Mouse (Mus musculus) kidney, embryonic 16.5 days (tissue): ENCODE measurements at regions not wholly inside any gene's neighbourhood (a gene's known extent, or its start where the extent isn't known, plus 50 kb on each side); places are given as distances from the start of the nearest gene placed in this dataset.

Experiments
- ATAC-seq: fragments of 200-750 bp; cut with Nextera tagmentation; 2 replicates; pipeline ENCODE4 v1.8.0; 2017; ENCODE audit warnings: moderate TSS enrichment; ENCODE audit not compliant: low FRiP score, low TSS enrichment
- H3K27ac ChIP-seq: fragments of 300-500 bp; sonication (generic); 2 replicates; pipeline ENCODE4 v1.5.1; 2014; ENCODE audit warnings: low read length
- H3K27me3 ChIP-seq: fragments of 300-500 bp; sonication (generic); 2 replicates; pipeline ENCODE4 v1.6.1; 2014; ENCODE audit warnings: low read length, control low read depth, mixed read lengths; ENCODE audit not compliant: insufficient read depth
- H3K36me3 ChIP-seq: fragments of 300-500 bp; sonication (generic); 2 replicates; pipeline ENCODE4 v1.6.1; 2014; ENCODE audit warnings: low read length, control low read depth, mixed read lengths; ENCODE audit not compliant: insufficient read depth
- H3K4me1 ChIP-seq: fragments of 300-500 bp; sonication (generic); 2 replicates; pipeline ENCODE4 v1.6.1; 2014; ENCODE audit warnings: low read length, control low read depth, mixed read lengths; ENCODE audit not compliant: insufficient read depth
- H3K4me2 ChIP-seq: fragments of 300-500 bp; sonication (generic); replicated peaks from 2 replicates; pipeline ENCODE4 v1.6.1; 2014; ENCODE audit warnings: low read depth, low read length
- H3K4me3 ChIP-seq: fragments of 300-500 bp; sonication (generic); 2 replicates; pipeline ENCODE4 v1.5.1; 2014; ENCODE audit warnings: mild to moderate bottlenecking, low read length
- H3K9ac ChIP-seq: fragments of 300-500 bp; sonication (generic); replicated peaks from 2 replicates; pipeline ENCODE4 v1.6.1; 2014; ENCODE audit warnings: low read length
- H3K9me3 ChIP-seq: fragments of 300-500 bp; sonication (generic); 2 replicates; pipeline ENCODE4 v1.6.1; 2016; ENCODE audit warnings: low read length, control low read depth
- WGBS: fragments of 180-500 bp; shearing (Covaris S2); extraction: QIAGEN DNeasy Blood & Tissue Kit; methylation state at CpG from one replicate; pipeline ENCODE4 v1.1.7; 2014; 5-methylcytosine and 5-hydroxymethylcytosine counted together

DNA sequence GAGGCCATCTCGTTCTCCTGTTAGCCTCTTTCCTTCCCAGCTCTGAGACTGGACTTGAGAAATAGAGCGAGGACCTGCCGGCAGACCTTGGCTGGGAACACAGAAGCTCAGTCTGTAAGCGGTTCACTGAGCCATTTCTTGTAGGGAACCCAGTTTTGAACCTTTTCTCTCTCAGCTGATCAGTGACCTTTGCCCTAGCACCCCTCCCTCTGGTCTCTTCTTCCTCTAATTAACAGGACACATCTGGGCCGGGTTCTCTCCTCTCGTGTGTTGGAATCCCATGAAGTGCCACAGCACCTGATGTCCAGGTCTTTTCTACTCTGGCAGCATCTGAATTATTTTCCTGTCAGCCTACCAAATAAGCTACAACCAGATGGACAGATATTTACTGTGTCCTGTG lies 158.5 kb downstream of the Fam43a start:
- no peaks in the 10 kb centered on the region for H3K36me3 ChIP-seq
- H3K4me2 ChIP-seq, result no peak overlapping the region
- no peaks in the 10 kb centered on the region for H3K27me3 ChIP-seq
- no peak overlapping the region for H3K9ac ChIP-seq
- no peak overlapping the region for H3K27ac ChIP-seq
- 82% methylated on average over 6 of the region's 6 CpGs for WGBS
- no peaks in the 10 kb centered on the region for H3K9me3 ChIP-seq
- no peak for ATAC-seq
- no peaks in the 10 kb centered on the region for H3K4me1 ChIP-seq
- H3K4me3 ChIP-seq, result no peak overlapping the region

DNA sequence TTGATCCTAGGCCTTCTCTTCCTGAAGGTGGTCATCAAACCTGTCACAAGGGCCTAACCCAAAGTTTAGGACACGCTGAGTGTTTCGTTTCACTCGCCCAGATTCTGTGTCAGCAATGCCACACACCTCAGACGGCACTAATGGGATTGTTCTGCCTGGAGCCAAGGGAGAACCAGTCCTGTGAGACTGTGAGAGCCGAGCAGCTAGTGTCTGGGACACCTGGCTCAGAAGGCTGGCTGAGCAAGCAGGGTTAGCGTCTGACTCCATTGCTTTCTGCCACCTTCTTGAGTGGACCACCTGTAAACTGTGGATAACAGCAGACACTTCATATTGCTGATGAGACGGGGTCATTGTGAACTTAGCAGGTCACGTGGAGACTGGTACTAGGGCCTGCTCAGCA lies 160.0 kb downstream of the Fam43a start:
- Histone ChIP-seq H3K9me3 (no peaks in the 10 kb centered on the region), H3K4me3 (no peak overlapping the region), H3K4me1 (peaks cover 6% of the 10 kb centered on the region; the same call in 1 of the 2 replicates), H3K4me2 (no peak overlapping the region), H3K9ac (no peak overlapping the region), H3K27ac (no peak overlapping the region), H3K36me3 (no peaks in the 10 kb centered on the region), H3K27me3 (no peaks in the 10 kb centered on the region)
- no peak for ATAC-seq
- WGBS, result 77% methylated on average over 8 of the region's 8 CpGs

DNA sequence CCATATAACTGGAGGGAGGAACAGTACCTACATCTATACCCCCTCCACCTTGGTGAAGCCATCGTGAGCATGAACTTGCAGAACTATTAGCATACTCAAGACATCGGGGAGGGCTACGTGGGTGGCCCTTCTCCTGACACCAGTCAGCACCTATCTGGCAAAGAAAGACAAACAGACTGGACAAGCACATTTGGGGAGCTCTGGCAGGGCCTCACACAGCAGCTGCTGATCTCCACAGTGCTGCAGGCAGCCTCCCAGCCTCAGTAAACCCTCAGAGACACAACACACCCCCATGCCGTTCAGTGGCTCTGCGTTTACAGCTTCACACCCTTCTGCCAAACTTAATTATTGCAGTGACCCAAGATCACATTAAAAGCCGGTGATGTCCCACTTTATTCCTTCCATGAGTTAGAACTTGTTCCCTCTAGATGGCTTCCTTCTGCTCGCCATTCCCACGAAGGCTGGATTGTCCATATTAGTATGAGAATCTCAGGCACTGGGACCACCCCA lies 161.7 kb downstream of the Fam43a start:
- no peak overlapping the region for H3K9ac ChIP-seq
- H3K4me1 ChIP-seq, result peaks cover 6% of the 10 kb centered on the region; the same call in 1 of the 2 replicates
- no peaks in the 10 kb centered on the region for H3K27me3 ChIP-seq
- no peaks in the 10 kb centered on the region for H3K9me3 ChIP-seq
- H3K36me3 ChIP-seq, result no peaks in the 10 kb centered on the region
- no peak overlapping the region for H3K27ac ChIP-seq
- ATAC-seq, result no peak
- 32% methylated on average over 8 of the region's 8 CpGs for WGBS
- no peak overlapping the region for H3K4me3 ChIP-seq
- no peak overlapping the region for H3K4me2 ChIP-seq

DNA sequence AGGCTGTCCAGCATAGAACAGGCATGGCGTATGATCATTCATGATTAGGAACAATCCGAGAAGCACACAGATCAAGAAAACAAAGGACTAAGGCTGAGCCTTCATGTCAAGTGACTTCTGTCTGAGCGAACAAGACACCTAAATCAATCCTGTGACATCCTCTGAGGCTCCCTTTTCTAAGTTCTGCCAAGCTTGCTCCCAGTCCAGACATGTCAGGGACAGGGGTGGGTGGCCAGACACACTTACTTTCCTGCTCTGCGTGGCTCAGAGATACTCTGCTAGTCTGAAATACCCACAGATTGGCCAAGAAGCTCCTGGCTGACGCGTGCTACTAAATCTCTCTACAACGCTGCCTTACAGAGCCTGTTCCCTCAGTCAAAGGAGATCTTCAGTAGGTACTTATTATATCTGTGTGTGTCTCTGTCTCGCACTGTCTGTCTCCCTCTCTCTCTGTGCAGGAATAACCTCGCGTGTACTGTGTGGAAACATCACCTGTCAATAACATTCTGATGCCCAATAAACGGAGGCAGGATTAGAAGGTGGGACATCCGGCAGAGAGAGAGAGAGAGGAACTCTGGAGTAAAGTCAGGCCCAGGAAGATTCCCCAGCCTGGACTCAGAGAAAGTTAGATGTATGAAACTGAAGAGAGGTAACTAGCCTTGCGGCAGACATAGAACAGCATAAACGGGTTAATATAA lies 163.5 kb downstream of the Fam43a start:
- 71% methylated on average over 14 of the region's 14 CpGs for WGBS
- H3K27ac ChIP-seq, result no peak overlapping the region
- no peak overlapping the region for H3K9ac ChIP-seq

DNA sequence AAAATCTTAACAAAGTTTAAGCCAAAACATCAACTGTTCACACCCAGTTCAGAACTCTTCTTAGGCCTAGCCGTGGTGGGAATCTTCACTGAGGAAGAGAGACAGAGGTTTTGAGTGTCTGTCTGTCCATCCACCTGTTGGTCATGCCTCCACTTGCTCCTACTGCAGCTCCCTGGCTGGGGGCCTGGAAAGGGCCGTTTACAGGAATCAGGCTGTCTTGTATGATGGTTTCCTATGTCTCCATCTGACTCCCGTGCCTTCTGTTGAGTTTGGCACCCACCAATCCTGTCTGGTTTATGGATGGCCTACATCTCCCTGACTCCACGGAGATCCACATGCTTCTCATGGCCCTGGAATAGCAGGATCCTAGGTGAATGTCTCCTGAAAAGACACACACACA lies 166.1 kb downstream of the Fam43a start:
- no peak for ATAC-seq
- 82% methylated on average over 4 of the region's 4 CpGs for WGBS
- peaks cover 11% of the 10 kb centered on the region; the same call in 1 of the 2 replicates for H3K4me1 ChIP-seq
- H3K27ac ChIP-seq, result no peak overlapping the region
- no peaks in the 10 kb centered on the region for H3K9me3 ChIP-seq
- no peak overlapping the region for H3K4me3 ChIP-seq
- H3K36me3 ChIP-seq, result no peaks in the 10 kb centered on the region
- no peak overlapping the region for H3K4me2 ChIP-seq
- H3K9ac ChIP-seq, result no peak overlapping the region
- no peaks in the 10 kb centered on the region for H3K27me3 ChIP-seq

More for the DNA sequence above, 163.5 kb downstream of the Fam43a start:
- H3K4me1 ChIP-seq, result peaks cover 6% of the 10 kb centered on the region; the same call in 1 of the 2 replicates
- H3K27me3 ChIP-seq, result no peaks in the 10 kb centered on the region
- H3K4me3 ChIP-seq, result no peak overlapping the region
- H3K9me3 ChIP-seq, result no peaks in the 10 kb centered on the region
- no peak overlapping the region for H3K4me2 ChIP-seq
- no peaks in the 10 kb centered on the region for H3K36me3 ChIP-seq
- ATAC-seq, result no peak

DNA sequence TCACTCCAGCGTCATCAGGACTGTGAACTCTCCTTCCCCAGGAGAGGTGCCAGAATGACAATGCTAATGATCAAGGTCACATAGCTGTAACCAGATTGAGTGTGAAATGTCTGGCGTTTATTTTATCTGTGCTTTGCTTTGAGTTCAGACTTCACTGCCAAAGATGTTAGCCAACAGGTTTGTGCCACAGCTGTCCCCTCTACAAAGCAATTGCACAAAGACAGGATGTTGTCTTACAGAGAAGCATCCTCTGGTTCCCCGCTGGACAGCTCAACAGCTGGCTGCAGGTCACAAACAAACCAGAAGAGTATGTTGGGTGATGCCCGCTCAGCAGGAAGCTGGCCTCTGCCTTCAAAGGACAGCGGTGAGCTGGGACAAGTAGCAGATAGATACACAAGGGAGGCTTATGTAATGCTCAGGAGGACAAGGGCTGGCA lies 169.5 kb downstream of the Fam43a start:
- Histone ChIP-seq H3K36me3 (no peaks in the 10 kb centered on the region), H3K9ac (no peak overlapping the region), H3K4me3 (no peak overlapping the region), H3K4me2 (no peak overlapping the region), H3K9me3 (no peaks in the 10 kb centered on the region), H3K27me3 (no peaks in the 10 kb centered on the region), H3K27ac (no peak overlapping the region), H3K4me1 (peaks cover 19% of the 10 kb centered on the region)
- WGBS, result 12% methylated on average over 5 of the region's 5 CpGs
- ATAC-seq, result peak; percentile 33; the same call in 1 of the 2 replicates

DNA sequence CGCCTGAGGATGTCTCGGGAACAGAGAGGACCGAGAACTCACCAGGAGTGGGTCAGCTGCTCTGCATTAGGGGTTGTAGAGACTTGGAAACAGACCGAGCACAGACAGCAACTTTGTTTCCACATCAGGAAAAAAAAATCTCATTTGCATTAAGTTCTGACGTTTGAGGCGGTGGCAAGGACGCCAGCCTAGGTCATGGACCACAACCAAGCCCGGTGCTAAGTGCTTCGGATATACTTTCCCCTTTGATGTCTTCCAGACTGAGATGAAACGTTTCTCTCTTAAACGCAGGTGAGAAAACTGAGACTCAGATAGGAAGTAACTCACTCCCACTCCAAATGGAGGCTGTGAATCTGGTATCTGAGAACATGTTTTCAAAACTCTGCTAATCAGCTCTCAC lies 169.9 kb downstream of the Fam43a start:
- no peak overlapping the region for H3K27ac ChIP-seq
- H3K9ac ChIP-seq, result no peak overlapping the region
- H3K36me3 ChIP-seq, result no peaks in the 10 kb centered on the region
- H3K9me3 ChIP-seq, result no peaks in the 10 kb centered on the region
- WGBS, result 11% methylated on average over 11 of the region's 11 CpGs
- peaks cover 17% of the 10 kb centered on the region for H3K4me1 ChIP-seq
- H3K4me2 ChIP-seq, result no peak overlapping the region
- H3K27me3 ChIP-seq, result no peaks in the 10 kb centered on the region
- H3K4me3 ChIP-seq, result no peak overlapping the region
- ATAC-seq, result no peak

DNA sequence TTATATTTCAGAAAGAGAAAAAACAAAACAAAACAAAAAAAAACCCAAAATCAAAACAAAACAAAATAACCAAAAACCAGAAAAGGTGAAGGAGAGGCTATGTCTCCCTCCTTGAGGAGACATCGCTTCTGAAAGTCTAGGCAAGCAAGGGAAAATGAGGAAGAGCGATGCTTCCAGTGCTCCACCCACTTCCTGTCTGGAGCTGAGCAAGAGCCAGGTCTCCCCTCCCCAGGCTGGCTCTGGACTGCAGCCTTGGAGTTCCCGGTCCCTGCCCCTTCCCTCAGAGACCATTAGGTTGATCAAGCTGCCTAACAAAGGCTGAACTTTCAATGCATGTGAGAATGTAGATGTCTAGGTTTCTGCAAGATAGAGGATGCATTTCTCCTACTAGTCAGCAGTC lies 173.3 kb downstream of the Fam43a start:
- Histone ChIP-seq H3K27me3 (no peaks in the 10 kb centered on the region), H3K9ac (no peak overlapping the region), H3K27ac (no peak overlapping the region), H3K4me1 (peaks cover 38% of the 10 kb centered on the region), H3K36me3 (no peaks in the 10 kb centered on the region), H3K4me2 (no peak overlapping the region), H3K4me3 (no peak overlapping the region), H3K9me3 (no peaks in the 10 kb centered on the region)
- no peak for ATAC-seq
- 43% methylated on average over 3 of the region's 3 CpGs for WGBS

DNA sequence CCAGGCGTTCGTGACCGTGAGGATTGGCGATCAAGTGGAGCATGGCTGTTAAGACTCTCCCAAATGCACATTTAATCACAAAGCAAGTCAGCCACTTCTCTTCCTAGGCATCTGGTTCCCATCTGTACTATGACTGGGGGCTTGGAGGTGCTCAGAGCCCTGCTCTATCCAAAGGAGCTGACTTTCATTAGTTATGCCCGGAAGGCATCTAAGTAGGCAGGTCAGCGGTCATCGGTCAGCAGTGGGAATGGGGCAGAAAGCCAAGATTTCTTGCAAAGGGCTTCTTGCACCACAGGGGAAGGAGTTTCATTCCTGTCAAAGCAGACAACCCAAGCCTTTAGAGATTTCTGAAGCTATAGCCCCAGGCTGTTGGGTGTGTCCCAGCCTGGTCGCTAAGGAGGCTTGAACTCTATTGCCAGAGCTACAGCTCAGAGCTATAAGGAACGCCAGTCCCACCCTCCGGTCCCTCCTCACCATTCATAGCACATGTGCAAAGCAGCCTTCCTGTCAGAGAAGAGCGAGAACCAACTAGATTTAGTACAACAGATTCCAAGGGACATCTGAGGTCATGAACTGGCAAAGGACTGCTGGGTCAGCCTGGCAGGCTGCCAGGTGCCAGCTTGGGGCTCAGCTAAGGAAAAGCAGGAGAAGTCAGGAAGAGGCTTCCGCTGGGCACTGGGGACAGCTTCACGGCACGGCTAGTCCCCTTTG lies 175.6 kb downstream of the Fam43a start:
- Histone ChIP-seq H3K9ac (no peak overlapping the region), H3K4me1 (peaks cover 33% of the 10 kb centered on the region), H3K4me3 (no peak overlapping the region), H3K27me3 (no peaks in the 10 kb centered on the region), H3K36me3 (no peaks in the 10 kb centered on the region), H3K27ac (no peak overlapping the region), H3K4me2 (no peak overlapping the region), H3K9me3 (no peaks in the 10 kb centered on the region)
- ATAC-seq, result peak; percentile 37; the same call in 1 of the 2 replicates
- WGBS, result 42% methylated on average over 14 of the region's 14 CpGs
